Mouse (Mus musculus) limb, embryonic 15.5 days (tissue): ENCODE measurements around the gene Slc29a3. TPM values are rescaled to one million over a fixed set of nuclear protein-coding genes. Genes with fewer than 3 reads are reported as not detected.

Experiments used
- ATAC-seq: fragments of 200-750 bp; cut with Nextera tagmentation; 2 replicates; pipeline ENCODE4 v1.8.0; 2017; ENCODE audit warnings: low read depth, moderate TSS enrichment; ENCODE audit not compliant: insufficient number of reproducible peaks, low FRiP score, low TSS enrichment
- H3K27ac ChIP-seq: fragments of 300-500 bp; sonication (generic); 2 replicates; pipeline ENCODE4 v1.5.1; 2015; ENCODE audit warnings: moderate library complexity, mild to moderate bottlenecking, inconsistent platforms
- H3K27me3 ChIP-seq: fragments of 300-500 bp; sonication (generic); 2 replicates; pipeline ENCODE4 v1.6.1; 2015; ENCODE audit warnings: inconsistent platforms
- H3K36me3 ChIP-seq: fragments of 300-500 bp; sonication (generic); 2 replicates; pipeline ENCODE4 v1.6.1; 2015; ENCODE audit warnings: inconsistent platforms
- H3K4me1 ChIP-seq: fragments of 300-500 bp; sonication (generic); 2 replicates; pipeline ENCODE4 v1.6.1; 2015; ENCODE audit warnings: inconsistent platforms
- H3K4me2 ChIP-seq: fragments of 300-500 bp; sonication (generic); 2 replicates; pipeline ENCODE4 v1.6.1; 2015; ENCODE audit warnings: mild to moderate bottlenecking, inconsistent platforms
- H3K4me3 ChIP-seq: fragments of 300-500 bp; sonication (generic); 2 replicates; pipeline ENCODE4 v1.5.1; 2015; ENCODE audit warnings: mild to moderate bottlenecking, inconsistent platforms
- H3K9ac ChIP-seq: fragments of 300-500 bp; sonication (generic); 2 replicates; pipeline ENCODE4 v1.6.1; 2015; ENCODE audit warnings: inconsistent platforms
- H3K9me3 ChIP-seq: fragments of 300-500 bp; sonication (generic); 2 replicates; pipeline ENCODE4 v1.6.1; 2016; ENCODE audit warnings: inconsistent platforms
- WGBS: fragments of 180-500 bp; shearing (Covaris S2); methylation state at CpG from one replicate; pipeline ENCODE4 v1.1.7; 2015; 5-methylcytosine and 5-hydroxymethylcytosine counted together
- polyA plus RNA-seq: library from polyadenylated mRNA; unstranded; fragments of >200 nt; fragmentation: Nextera tagmentation; extraction: Ambion mirVana; gene quantifications from 2 replicates; pipeline ENCODE4 v1.2.1, GENCODE M21; 2015

Slc29a3 gene
- polyA plus RNA-seq: 16.0 and 17.9 TPM in 2 replicates

DNA sequence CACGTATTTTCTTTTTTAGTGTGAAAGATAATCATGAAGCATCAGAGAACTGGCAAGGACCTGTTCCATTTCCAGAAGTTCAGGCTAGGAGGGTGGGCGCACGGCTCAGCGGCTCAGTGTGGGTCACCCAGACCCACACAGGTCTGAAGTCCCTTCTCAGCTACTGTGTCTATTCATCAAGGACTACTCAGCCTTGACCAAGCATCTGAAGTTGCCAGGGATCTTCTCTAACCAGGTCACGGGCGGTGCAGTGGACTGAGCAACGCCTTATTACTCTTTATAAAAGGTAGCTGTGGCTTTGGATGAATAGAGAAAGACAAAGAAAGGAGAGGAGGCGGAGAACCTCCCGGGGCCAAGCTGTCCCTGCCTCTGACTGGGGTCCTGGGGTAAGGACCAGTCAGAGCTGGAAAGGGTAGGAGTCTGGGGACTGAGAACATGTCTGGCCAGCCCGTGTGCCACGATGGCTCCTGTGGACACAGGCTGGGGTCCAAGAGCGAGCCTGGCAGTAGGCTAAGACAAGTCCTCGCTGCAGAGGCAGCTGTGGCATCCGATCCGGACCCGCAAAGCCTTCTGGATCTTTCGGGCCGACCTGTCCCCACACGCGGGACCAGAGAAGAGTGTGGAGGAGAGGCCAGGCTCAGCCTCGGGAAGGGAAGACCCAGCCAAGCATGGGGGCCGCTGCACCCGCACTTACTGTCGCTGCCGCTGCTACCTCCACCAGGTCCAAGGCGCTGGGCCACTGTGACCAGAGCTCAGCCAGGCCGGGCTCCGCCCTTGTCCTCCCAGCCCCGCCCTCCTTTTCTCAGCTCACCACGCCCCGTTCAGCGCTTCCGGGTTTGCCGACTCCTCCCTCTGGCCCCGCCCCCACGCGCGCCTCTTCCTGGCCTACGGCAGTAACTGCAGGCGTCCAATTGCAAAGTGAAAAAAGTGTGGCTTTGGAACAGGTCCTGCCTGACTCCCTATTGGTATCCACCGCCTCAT is at the start of gene Slc29a3:
Slc29a3 (minus strand) TSS at position 755 of the 981 bp plus-strand sequence.
- peaks cover 16% of the 10 kb centered on the region for H3K36me3 ChIP-seq
- no peaks in the 10 kb centered on the region for H3K9me3 ChIP-seq
- H3K27me3 ChIP-seq: no peaks in the 10 kb centered on the region
- H3K9ac ChIP-seq: peak within 1 kb of the TSS; percentile 57
- H3K4me1 ChIP-seq: peaks cover 25% of the 10 kb centered on the region
- H3K4me2 ChIP-seq: peak within 1 kb of the TSS; percentile 78
- H3K27ac ChIP-seq: peak within 1 kb of the TSS; percentile 72
- H3K4me3 ChIP-seq: peak within 1 kb of the TSS; percentile 55
- WGBS: 9% methylated on average over 41 of the region's 41 CpGs
- ATAC-seq: peak; percentile 92

- Histone ChIP-seq H3K4me1 (peaks cover 90% of the 10 kb centered on the region), H3K4me2 (no peak overlapping the region), H3K36me3 (no peaks in the 10 kb centered on the region), H3K27me3 (no peaks in the 10 kb centered on the region), H3K27ac (0 out of 2 replicates have a peak overlapping the region, but pooled peaks have one; percentile 12), H3K4me3 (no peak overlapping the region), H3K9ac (no peak overlapping the region), H3K9me3 (no peaks in the 10 kb centered on the region)
- WGBS: 58% methylated on average over 12 of the region's 12 CpGs
- ATAC-seq: no peak
Observed at GRCm38 (mm10) chr10:60801898-60802412, 49.4 kb upstream of the Slc29a3 start.

DNA sequence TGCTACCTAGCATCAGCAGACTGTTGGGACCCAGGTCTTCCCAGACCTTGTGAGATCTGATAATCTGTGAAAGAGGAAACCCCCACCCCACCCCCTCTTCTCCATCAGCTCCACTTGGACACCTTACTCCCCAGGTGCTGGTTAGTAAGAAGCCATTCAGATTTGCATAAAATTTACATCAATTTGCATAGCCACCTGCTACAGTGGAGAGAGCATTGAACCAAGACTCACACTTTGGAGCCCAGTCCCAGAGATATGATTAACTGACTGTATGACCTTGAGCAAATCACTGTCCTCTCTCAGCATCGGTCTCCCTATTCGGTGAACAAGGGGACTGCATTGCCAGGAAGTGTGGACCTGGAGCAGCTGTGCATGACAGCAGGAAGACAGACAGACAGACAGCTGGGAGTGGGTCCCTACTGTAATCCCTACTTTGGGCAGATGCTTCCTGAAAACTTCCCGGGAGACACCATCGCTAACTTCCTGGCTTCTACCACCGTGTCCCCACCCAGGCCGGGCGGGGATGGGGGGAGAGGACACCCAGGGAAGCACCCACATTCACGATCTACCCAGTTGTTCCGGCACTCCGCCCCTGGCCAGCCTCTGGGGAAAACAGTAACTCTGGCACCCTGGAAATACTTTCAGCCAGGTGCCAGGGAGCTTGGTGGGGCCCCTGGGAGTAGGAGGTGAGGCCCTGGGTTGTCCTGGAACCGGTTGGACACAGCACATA is 48.7 kb upstream of the Slc29a3 start:
- Histone ChIP-seq H3K36me3 (no peaks in the 10 kb centered on the region), H3K4me1 (peaks cover 89% of the 10 kb centered on the region), H3K27me3 (no peaks in the 10 kb centered on the region), H3K9me3 (no peaks in the 10 kb centered on the region), H3K4me3 (no peak overlapping the region), H3K27ac (no peak overlapping the region), H3K9ac (no peak overlapping the region), H3K4me2 (no peak overlapping the region)
- 38% methylated on average over 11 of the region's 11 CpGs for WGBS
- no peak for ATAC-seq

- Histone ChIP-seq H3K27ac (no peak overlapping the region), H3K9ac (no peak overlapping the region), H3K27me3 (no peaks in the 10 kb centered on the region), H3K4me1 (peaks cover 89% of the 10 kb centered on the region), H3K36me3 (no peaks in the 10 kb centered on the region), H3K4me2 (no peak overlapping the region), H3K4me3 (no peak overlapping the region), H3K9me3 (no peaks in the 10 kb centered on the region)
- no peak for ATAC-seq
- WGBS: 16% methylated on average over 19 of the region's 19 CpGs
Observed at GRCm38 (mm10) chr10:60800295-60801167, 47.9 kb upstream of the Slc29a3 start.

GRCm38 (mm10) chr10:60797682-60798422 is 45.3 kb upstream of the Slc29a3 start:
- Histone ChIP-seq H3K9ac (no peak overlapping the region), H3K36me3 (no peaks in the 10 kb centered on the region), H3K4me1 (peaks cover 88% of the 10 kb centered on the region), H3K27ac (no peak overlapping the region), H3K4me2 (no peak overlapping the region), H3K4me3 (no peak overlapping the region), H3K9me3 (no peaks in the 10 kb centered on the region), H3K27me3 (no peaks in the 10 kb centered on the region)
- no peak for ATAC-seq
- 57% methylated on average over 14 of the region's 14 CpGs for WGBS

DNA sequence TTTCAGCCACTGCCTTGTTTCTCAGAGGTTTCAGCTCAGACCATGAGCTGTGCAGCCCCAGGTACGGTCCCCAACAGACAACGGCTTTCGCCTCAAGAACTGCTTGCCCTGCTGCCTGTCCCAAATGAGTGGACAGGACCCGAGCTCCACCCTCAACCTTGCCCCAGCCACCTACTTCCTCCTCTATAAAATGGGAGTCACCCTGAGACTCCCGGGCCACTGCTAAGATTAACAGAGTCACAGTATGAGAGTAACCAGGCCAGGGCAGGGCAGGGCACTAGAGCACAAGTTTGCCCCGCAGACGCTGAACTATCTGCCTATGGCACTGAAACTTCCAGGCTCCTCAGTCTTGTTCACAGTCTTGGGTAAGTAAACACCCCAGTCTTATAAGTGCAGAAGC is 43.9 kb upstream of the Slc29a3 start:
- Histone ChIP-seq H3K9ac (no peak overlapping the region), H3K4me2 (no peak overlapping the region), H3K9me3 (no peaks in the 10 kb centered on the region), H3K27me3 (no peaks in the 10 kb centered on the region), H3K4me1 (peaks cover 92% of the 10 kb centered on the region), H3K4me3 (no peak overlapping the region), H3K27ac (peak overlapping the region; percentile 59; the same call in 1 of the 2 replicates), H3K36me3 (no peaks in the 10 kb centered on the region)
- WGBS: 62% methylated on average over 7 of the region's 7 CpGs
- no peak for ATAC-seq

- Histone ChIP-seq H3K4me1 (peaks cover 91% of the 10 kb centered on the region), H3K4me3 (no peak overlapping the region), H3K9me3 (no peaks in the 10 kb centered on the region), H3K9ac (no peak overlapping the region), H3K27me3 (no peaks in the 10 kb centered on the region), H3K4me2 (0 out of 2 replicates have a peak overlapping the region, but pooled peaks have one; percentile 7), H3K27ac (peak overlapping the region; percentile 59), H3K36me3 (no peaks in the 10 kb centered on the region)
- ATAC-seq: no peak
- WGBS: 50% methylated on average over 5 of the region's 5 CpGs
Observed at GRCm38 (mm10) chr10:60796028-60796427, 43.4 kb upstream of the Slc29a3 start.

GRCm38 (mm10) chr10:60794792-60795191 is 42.2 kb upstream of the Slc29a3 start:
- Histone ChIP-seq H3K27me3 (no peaks in the 10 kb centered on the region), H3K9ac (no peak overlapping the region), H3K27ac (peak overlapping the region; percentile 71), H3K4me2 (peak overlapping the region; percentile 22; the same call in 1 of the 2 replicates), H3K4me3 (no peak overlapping the region), H3K4me1 (peaks cover 78% of the 10 kb centered on the region), H3K36me3 (no peaks in the 10 kb centered on the region), H3K9me3 (no peaks in the 10 kb centered on the region)
- 32% methylated on average over 8 of the region's 8 CpGs for WGBS
- no peak for ATAC-seq

DNA sequence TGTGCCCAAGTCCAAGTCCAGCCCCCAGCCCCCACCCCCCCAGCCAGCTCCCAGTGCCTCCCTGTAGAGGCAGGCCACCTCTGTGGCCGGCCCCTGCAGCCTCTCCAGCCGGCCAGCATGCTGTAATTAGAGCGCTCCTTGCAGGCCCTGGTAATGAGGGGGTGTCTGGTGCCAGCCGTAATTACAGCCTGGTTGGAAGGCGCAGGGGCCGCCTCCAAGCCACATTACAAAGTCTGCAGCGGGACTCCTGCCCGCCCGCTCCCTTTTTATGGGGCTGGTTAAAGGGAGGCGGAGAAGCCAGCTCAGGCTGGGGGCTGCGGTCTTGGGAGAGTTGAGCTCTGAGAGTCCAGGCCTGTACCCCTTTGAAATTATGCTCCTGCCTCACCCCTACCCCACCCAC is 41.8 kb upstream of the Slc29a3 start:
- no peaks in the 10 kb centered on the region for H3K36me3 ChIP-seq
- no peaks in the 10 kb centered on the region for H3K9me3 ChIP-seq
- peaks cover 74% of the 10 kb centered on the region for H3K4me1 ChIP-seq
- no peak overlapping the region for H3K4me3 ChIP-seq
- ATAC-seq: peak; percentile 68
- peak overlapping the region; percentile 71 for H3K27ac ChIP-seq
- H3K9ac ChIP-seq: no peak overlapping the region
- WGBS: 21% methylated on average over 11 of the region's 11 CpGs
- H3K27me3 ChIP-seq: no peaks in the 10 kb centered on the region
- H3K4me2 ChIP-seq: peak overlapping the region; percentile 22; the same call in 1 of the 2 replicates

DNA sequence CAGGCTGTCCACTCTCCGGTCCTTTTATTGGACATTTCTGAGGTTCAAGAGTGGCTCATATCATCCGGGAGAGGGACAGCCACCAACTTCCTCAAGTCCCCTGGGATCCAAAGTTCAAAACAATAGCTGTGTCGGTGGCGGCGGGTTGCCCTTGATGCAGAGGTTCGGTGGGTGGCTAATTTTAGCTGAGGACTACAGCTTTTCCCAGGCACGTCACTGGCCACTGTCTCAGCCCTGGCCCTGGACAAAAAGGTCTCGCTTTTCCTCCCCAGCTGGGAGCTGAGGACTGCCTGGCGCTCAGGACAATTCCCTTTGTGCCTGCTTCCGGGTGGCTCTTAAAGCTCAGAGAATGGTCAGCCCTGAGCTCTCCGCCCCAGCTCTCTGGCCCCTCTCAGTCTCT is 40.2 kb upstream of the Slc29a3 start:
- H3K9me3 ChIP-seq: no peaks in the 10 kb centered on the region
- no peak overlapping the region for H3K4me2 ChIP-seq
- H3K4me1 ChIP-seq: peaks cover 60% of the 10 kb centered on the region
- ATAC-seq: no peak
- no peak overlapping the region for H3K27ac ChIP-seq
- H3K27me3 ChIP-seq: no peaks in the 10 kb centered on the region
- no peak overlapping the region for H3K4me3 ChIP-seq
- H3K36me3 ChIP-seq: no peaks in the 10 kb centered on the region
- no peak overlapping the region for H3K9ac ChIP-seq
- 44% methylated on average over 11 of the region's 11 CpGs for WGBS
